Mouse (Mus musculus): ENCODE measurements around the gene Btbd35f29.
"Not testable (repeated sequence)": the region's sequence is repeated elsewhere in the genome, so short reads cannot be mapped to it uniquely, and the experiment has no call there.

GRCm38 (mm10) chrX:31165193-31165592 lies 47.7 kb downstream of the Btbd35f29 start:
- not testable (repeated sequence) for TF ChIP-seq POLR2A, CTCF (IDR thresholded peaks at IDR 0.05; ENCODE audit: insufficient read depth, low read depth, low read length)
